Mouse (Mus musculus) stomach, postnatal 0 days (tissue): ENCODE results near the gene Lhx8.

Source experiments
- CTCF ChIP-seq: IDR thresholded peaks from 2 replicates; pipeline ENCODE4 v1.5.1; 2016; ENCODE audit warnings: antibody characterized with exemption, low read depth, mild to moderate bottlenecking, moderate library complexity
- EP300 ChIP-seq: optimal IDR thresholded peaks from 2 replicates; pipeline ENCODE3; 2016; ENCODE audit warnings: antibody characterized with exemption

DNA sequence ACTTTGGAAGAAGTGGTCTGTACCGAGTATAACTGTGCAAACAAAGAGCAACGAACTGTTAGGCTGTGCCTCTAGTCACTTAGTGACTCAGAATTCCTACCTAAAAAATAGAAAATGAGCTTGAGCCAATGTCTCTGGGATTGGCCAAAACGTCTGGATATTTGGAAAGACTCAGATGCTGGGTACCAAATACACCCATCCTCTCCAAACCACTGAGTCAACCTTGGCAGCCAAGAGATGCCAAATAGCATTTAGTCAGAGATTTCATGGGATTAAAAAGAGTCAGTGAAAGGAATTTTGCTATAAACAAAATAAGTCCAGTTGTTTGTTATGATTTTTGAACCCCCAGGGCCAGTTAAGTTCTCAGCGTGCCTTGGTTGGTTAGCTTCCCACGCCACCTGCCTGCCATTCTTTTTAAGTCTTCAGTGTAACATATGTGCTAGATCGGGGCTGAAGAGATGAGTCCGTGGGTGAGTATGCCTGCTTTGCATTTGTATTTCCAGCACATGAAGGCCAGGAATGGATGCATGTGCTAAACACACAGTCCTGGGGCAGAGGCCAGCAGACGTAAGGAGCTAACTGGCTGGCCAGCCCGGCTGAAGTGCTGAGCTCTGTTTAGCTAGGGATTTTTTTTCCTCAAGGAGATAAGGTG is 36.5 kb downstream of the Lhx8 start:
- TF ChIP-seq CTCF (peak; percentile 21), EP300 (no peak)
